Mouse (Mus musculus) testis, adult 2 months (tissue): Measurements from ENCODE around the gene Prickle1. TPM values are rescaled to one million over a fixed set of nuclear protein-coding genes. Genes with fewer than 3 reads are reported as not detected.

ENCODE experiments used
- H3K27ac ChIP-seq: fragments of 200-500 bp; 2 replicates; pipeline ENCODE4 v1.5.1; 2012; ENCODE audit warnings: low read depth, low read length; ENCODE audit not compliant: control insufficient read depth, insufficient read depth
- H3K27me3 ChIP-seq: fragments of 200-500 bp; 2 replicates; pipeline ENCODE4 v1.6.1; 2012; ENCODE audit warnings: mild to moderate bottlenecking, low read length, moderate library complexity; ENCODE audit not compliant: control insufficient read depth, insufficient read depth
- H3K36me3 ChIP-seq: fragments of 200-500 bp; 2 replicates; pipeline ENCODE4 v1.6.1; 2012; ENCODE audit warnings: mild to moderate bottlenecking, low read length; ENCODE audit not compliant: control insufficient read depth, insufficient read depth
- H3K4me1 ChIP-seq: fragments of 200-500 bp; 2 replicates; pipeline ENCODE4 v1.6.1; 2012; ENCODE audit warnings: low read length; ENCODE audit not compliant: control insufficient read depth, insufficient read depth
- H3K4me3 ChIP-seq: fragments of 200-500 bp; 2 replicates; pipeline ENCODE4 v1.5.1; 2012; ENCODE audit warnings: low read depth, mild to moderate bottlenecking, low read length, moderate library complexity, mixed read lengths; ENCODE audit not compliant: control insufficient read depth
- CTCF ChIP-seq: fragments of 200-500 bp; IDR thresholded peaks from 2 replicates; pipeline ENCODE4 v1.5.1; 2012; ENCODE audit warnings: low read depth, mild to moderate bottlenecking, inconsistent platforms, low read length, moderate library complexity; ENCODE audit not compliant: control insufficient read depth, insufficient read depth, insufficient replicate concordance
- POLR2A ChIP-seq: fragments of 200-500 bp; IDR thresholded peaks from 2 replicates; pipeline ENCODE4 v1.6.1; 2012; ENCODE audit warnings: low read depth, mild to moderate bottlenecking, inconsistent platforms, low read length, moderate library complexity; ENCODE audit not compliant: control insufficient read depth
- polyA plus RNA-seq: library from polyadenylated mRNA; depleted of rRNA; stranded (reverse); fragments of >200 nt; gene quantifications from 2 replicates; pipeline ENCODE4 v1.2.3, GENCODE M21; 2012; rRNA removed

Prickle1 gene
- polyA plus RNA-seq, 1 experiment, result 3.9 TPM

GRCm38 (mm10) chr15:93456005-93456404 is 139.7 kb downstream of the Prickle1 start:
- Histone ChIP-seq H3K27me3 (no peaks in the 10 kb centered on the region), H3K4me1 (no peaks in the 10 kb centered on the region), H3K36me3 (no peaks in the 10 kb centered on the region), H3K4me3 (no peak overlapping the region), H3K27ac (no peak overlapping the region)
- no peak for TF ChIP-seq POLR2A
- no peak for TF ChIP-seq CTCF

GRCm38 (mm10) chr15:93453296-93453695 is 142.4 kb downstream of the Prickle1 start:
- Histone ChIP-seq H3K27me3 (no peaks in the 10 kb centered on the region), H3K36me3 (no peaks in the 10 kb centered on the region), H3K27ac (no peak overlapping the region), H3K4me1 (no peaks in the 10 kb centered on the region), H3K4me3 (no peak overlapping the region)
- TF ChIP-seq CTCF (no peak), POLR2A (no peak)

Other genes starting within 250 kb of the Prickle1 start
- gene Zcrb1, start 197.6 kb downstream of the Prickle1 start, polyA plus RNA-seq, result 31.4 and 33.8 TPM in 2 replicates
- 26.2 and 33.7 TPM in 2 replicates for gene Pphln1, start 197.5 kb downstream of the Prickle1 start, polyA plus RNA-seq